Mouse (Mus musculus) liver, embryonic 13.5 days (tissue): ENCODE data around the gene Usp22. TPM values are rescaled to one million over a fixed set of nuclear protein-coding genes. Genes with fewer than 3 reads are reported as not detected.
"Not testable (repeated sequence)": the region's sequence is repeated elsewhere in the genome, so short reads cannot be mapped to it uniquely, and the experiment has no call there.

Experiments used
- ATAC-seq: fragments of 200-750 bp; cut with Nextera tagmentation; 2 replicates; pipeline ENCODE4 v1.8.0; 2017; ENCODE audit warnings: low read depth, mild to moderate bottlenecking, moderate number of reproducible peaks, moderate library complexity
- DNase-seq: peaks from one replicate; pipeline ENCODE4 v3.0.0; 2022
- H3K27ac ChIP-seq: fragments of 300-500 bp; sonication (generic); 2 replicates; pipeline ENCODE4 v1.5.1; 2015; ENCODE audit warnings: moderate library complexity, mild to moderate bottlenecking, inconsistent platforms
- H3K27me3 ChIP-seq: fragments of 300-500 bp; sonication (generic); 2 replicates; pipeline ENCODE4 v1.6.1; 2015; ENCODE audit warnings: mild to moderate bottlenecking, inconsistent platforms
- H3K36me3 ChIP-seq: fragments of 300-500 bp; sonication (generic); 2 replicates; pipeline ENCODE4 v1.6.1; 2015; ENCODE audit warnings: mild to moderate bottlenecking, inconsistent platforms
- H3K4me1 ChIP-seq: fragments of 300-500 bp; sonication (generic); replicated peaks from 2 replicates; pipeline ENCODE4 v1.6.1; 2015; ENCODE audit warnings: inconsistent platforms
- H3K4me2 ChIP-seq: fragments of 300-500 bp; sonication (generic); 2 replicates; pipeline ENCODE4 v1.6.1; 2015; ENCODE audit warnings: inconsistent platforms, mild to moderate bottlenecking, moderate library complexity
- H3K4me3 ChIP-seq: fragments of 300-500 bp; sonication (generic); replicated peaks from 2 replicates; pipeline ENCODE4 v1.5.1; 2015; ENCODE audit warnings: mild to moderate bottlenecking, inconsistent platforms
- H3K9ac ChIP-seq: fragments of 300-500 bp; sonication (generic); 2 replicates; pipeline ENCODE4 v1.6.1; 2015; ENCODE audit warnings: mild to moderate bottlenecking, inconsistent platforms
- H3K9me3 ChIP-seq: fragments of 300-500 bp; sonication (generic); replicated peaks from 2 replicates; pipeline ENCODE4 v1.6.1; 2016; ENCODE audit warnings: inconsistent platforms
- WGBS: fragments of 180-500 bp; shearing (Covaris S2); methylation state at CpG from one replicate; pipeline ENCODE4 v1.1.7; 2015; ENCODE audit not compliant: insufficient replicate concordance; 5-methylcytosine and 5-hydroxymethylcytosine counted together
- polyA plus RNA-seq: library from polyadenylated mRNA; unstranded; fragments of >200 nt; fragmentation: Nextera tagmentation; extraction: Ambion mirVana; gene quantifications from 2 replicates; pipeline ENCODE4 v1.2.1, GENCODE M21; 2015

Gene Usp22
- polyA plus RNA-seq, 1 experiment from 2014 or later, result 14.7 TPM

DNA sequence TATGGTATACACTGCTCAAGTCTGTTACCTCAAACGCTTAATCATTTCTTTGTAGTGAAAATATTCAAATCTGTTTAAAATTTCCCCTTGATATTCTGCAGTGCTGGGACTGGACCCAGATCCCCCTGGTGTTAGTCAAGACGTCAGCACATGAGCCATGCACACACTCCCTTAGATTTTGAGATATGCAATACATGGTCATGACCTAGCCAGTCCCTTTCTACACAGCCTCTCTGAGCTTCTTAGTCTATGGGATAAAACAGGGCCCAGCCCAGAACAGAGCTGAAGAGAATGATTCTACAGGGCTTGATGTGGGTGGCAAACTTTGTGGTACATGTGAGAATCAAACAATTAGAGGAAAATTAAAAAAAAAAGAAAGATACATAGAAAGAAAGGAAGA lies 33.2 kb downstream of the Usp22 start:
- Histone ChIP-seq H3K27me3 (peaks cover 5% of the 10 kb centered on the region), H3K4me1 (peaks cover 20% of the 10 kb centered on the region), H3K4me2 (no peak overlapping the region), H3K9ac (no peak overlapping the region), H3K4me3 (no peak overlapping the region), H3K27ac (no peak overlapping the region), H3K9me3 (no peaks in the 10 kb centered on the region), H3K36me3 (no peaks in the 10 kb centered on the region)
- 47% methylated on average over 2 of the region's 2 CpGs for WGBS
- no peak for ATAC-seq
- DNase-seq, result no peak

DNA sequence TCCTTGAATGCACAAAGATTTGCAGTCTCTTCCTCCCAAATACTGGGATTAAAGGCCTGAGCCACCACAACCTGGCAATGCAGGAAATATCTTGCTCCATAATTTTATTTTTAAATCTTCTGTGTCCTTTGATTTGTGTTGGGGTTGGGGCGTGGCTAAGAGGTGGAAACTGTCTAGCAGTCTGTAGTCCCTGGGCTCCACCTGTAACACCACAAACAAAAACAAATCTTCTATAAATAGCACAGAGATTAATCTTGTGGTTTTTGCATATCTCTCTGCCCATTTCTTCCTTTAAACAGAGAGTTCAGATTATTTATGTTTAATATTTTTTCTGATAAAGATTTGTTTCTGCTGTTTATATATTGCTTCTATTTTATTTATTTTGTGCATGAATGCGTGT lies 41.9 kb downstream of the Usp22 start:
- no peak overlapping the region for H3K4me3 ChIP-seq
- WGBS, result 54% methylated on average over 2 of the region's 2 CpGs
- no peaks in the 10 kb centered on the region for H3K36me3 ChIP-seq
- no peak overlapping the region for H3K4me2 ChIP-seq
- ATAC-seq (no peak), DNase-seq (no peak)
- no peaks in the 10 kb centered on the region for H3K27me3 ChIP-seq
- no peak overlapping the region for H3K27ac ChIP-seq
- H3K9me3 ChIP-seq, result no peaks in the 10 kb centered on the region
- H3K9ac ChIP-seq, result no peak overlapping the region
- no peaks in the 10 kb centered on the region for H3K4me1 ChIP-seq

DNA sequence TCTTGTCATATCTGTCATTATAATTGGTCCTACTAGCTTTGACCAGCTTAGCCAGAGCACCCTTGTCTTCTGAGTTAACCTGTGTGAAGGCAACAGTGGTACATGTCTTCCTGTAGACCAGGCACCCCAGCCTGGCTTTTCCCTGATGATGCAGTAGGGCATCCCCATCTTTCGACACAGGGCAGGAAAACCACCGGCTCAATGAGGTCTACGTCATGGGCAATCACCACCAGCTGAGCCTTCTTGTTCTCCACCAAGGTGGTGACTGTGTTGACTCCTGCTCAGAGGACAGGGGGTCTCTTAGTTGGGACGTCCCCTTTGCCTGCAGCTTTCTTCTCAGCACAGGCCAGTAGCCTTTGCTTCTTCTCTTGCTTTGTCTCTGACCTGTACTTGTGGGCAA lies 44.2 kb downstream of the Usp22 start:
- H3K9ac ChIP-seq, H3K36me3 ChIP-seq, DNase-seq, H3K4me2 ChIP-seq, H3K4me1 ChIP-seq, H3K9me3 ChIP-seq, ATAC-seq, H3K27me3 ChIP-seq, H3K4me3 ChIP-seq, H3K27ac ChIP-seq: not testable (repeated sequence)
- WGBS, result 71% methylated on average over 4 of the region's 4 CpGs

DNA sequence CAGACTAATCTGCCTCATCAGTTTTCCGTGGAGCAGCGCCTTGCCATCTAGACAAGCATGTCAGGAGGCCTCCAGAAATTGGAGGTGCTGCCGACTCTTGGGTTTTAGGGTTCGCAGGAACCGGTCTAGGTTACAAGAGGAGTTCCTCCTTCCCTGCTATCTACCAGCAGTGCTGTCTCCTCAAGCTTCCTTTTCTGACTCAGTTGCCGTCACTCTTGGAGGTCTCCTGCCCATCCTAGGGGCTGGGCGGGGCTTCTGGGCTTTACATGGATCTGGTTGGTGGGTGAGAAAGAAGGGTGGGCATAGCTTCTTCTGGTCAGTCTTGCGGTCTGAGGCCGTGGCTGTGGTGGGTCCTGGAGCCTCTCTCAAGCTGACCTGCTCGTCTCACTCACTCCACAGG lies 45.5 kb downstream of the Usp22 start:
- Histone ChIP-seq H3K9me3 (no peaks in the 10 kb centered on the region), H3K4me3 (no peak overlapping the region), H3K4me2 (no peak overlapping the region), H3K27ac (no peak overlapping the region), H3K36me3 (no peaks in the 10 kb centered on the region), H3K27me3 (no peaks in the 10 kb centered on the region), H3K4me1 (no peaks in the 10 kb centered on the region), H3K9ac (no peak overlapping the region)
- ATAC-seq (no peak), DNase-seq (no peak)
- WGBS, result 20% methylated on average over 10 of the region's 10 CpGs

DNA sequence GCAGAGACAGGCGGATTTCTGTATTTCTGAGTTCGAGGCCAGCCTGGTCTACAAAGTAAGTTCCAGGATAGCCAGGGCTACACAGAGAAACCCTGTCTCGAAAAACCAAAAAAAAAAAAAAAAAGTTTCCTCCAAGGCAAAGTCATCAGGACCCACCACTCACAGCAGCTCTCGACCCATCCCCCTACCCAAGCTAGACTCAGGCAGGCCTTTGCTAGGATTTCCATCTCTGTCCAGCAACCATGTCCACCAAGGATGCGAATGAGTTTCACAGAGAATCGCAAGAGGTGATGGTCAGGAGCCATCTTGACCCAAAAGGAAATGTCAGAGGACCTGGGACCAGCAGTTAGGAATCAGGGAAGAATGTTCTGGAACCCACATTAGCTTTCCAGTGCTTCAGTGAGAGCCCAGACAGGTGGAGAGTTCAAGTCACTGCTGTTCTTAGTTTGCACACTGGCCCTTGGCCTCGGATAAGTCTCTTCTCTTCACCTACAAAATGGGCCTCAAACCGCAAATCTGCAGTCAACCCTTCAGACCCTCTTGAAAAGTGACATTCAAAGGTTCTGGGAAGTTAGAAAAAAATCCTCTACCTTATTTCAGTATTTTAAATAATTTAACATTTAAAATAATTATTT lies 47.3 kb downstream of the Usp22 start:
- no peak overlapping the region for H3K9ac ChIP-seq
- WGBS, result 74% methylated on average over 8 of the region's 8 CpGs
- no peaks in the 10 kb centered on the region for H3K27me3 ChIP-seq
- H3K4me3 ChIP-seq, result no peak overlapping the region
- DNase-seq (no peak), ATAC-seq (no peak)
- H3K27ac ChIP-seq, result no peak overlapping the region
- H3K4me2 ChIP-seq, result no peak overlapping the region
- no peaks in the 10 kb centered on the region for H3K9me3 ChIP-seq
- H3K4me1 ChIP-seq, result no peaks in the 10 kb centered on the region
- H3K36me3 ChIP-seq, result no peaks in the 10 kb centered on the region

DNA sequence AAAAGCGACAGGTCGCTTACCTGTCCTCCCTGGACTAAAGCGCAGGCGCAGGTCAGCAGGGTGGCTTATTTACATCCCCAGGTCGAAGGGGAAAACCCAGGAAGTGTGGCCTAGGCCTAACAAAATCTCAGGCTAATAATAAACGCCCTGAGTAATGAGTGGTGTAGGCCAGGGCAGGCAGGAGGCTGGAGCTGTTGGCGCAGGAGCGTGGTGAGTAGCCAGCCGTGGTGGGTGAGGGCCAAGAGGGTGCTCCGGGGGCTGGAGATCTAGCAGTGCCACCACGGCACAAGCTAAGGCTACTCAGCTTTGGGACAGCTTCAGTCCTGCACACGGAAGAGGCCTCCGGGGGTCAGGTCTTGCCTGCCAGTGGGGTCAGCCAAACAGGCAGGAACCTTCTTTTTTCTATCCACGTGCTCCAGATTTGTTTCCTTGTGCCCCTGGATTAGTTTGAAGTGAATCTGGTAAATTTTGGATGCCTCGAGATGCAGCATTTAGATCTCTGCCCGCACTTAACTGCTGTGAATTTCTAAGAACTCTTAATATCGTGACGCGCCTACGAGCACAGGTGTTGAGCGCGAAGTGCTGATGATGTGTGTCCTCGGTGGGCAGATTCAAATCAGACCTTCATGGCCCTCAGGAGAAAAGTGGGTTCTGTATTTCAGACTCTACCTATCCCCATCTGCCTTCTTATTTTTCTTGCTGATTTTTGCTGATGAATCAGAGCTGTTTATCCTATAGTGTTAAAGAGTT lies 48.1 kb downstream of the Usp22 start, which contains the start of gene Tnfrsf13b:
TSS of gene Tnfrsf13b (plus strand) at position 150 of the 750 bp plus-strand sequence.
- no peaks in the 10 kb centered on the region for H3K4me1 ChIP-seq
- no peaks in the 10 kb centered on the region for H3K9me3 ChIP-seq
- H3K4me3 ChIP-seq, result no peak within 1 kb of the TSS
- H3K27ac ChIP-seq, result no peak within 1 kb of the TSS
- no peak within 1 kb of the TSS for H3K4me2 ChIP-seq
- DNase-seq (no peak), ATAC-seq (no peak)
- H3K27me3 ChIP-seq, result no peaks in the 10 kb centered on the region
- no peaks in the 10 kb centered on the region for H3K36me3 ChIP-seq
- no peak within 1 kb of the TSS for H3K9ac ChIP-seq
- 73% methylated on average over 23 of the region's 23 CpGs for WGBS

DNA sequence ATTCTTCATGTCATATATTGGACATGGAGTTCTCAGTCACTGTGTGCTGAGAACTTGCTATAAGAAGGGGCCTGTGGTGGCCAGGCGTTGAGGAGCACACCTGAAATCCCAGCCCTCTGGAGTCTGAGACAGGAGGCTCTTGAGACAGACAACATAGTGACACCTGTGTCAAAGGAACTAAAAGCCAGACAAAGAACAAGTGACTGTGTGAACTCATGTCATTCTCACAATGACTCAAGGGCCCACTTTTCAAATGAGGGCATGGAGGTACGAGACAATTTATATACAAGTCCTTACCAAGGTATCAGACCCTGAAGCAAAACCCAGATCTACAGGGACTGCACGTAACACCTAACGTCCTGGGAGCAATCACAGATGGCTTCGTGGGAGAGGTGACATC lies 48.9 kb downstream of the Usp22 start:
- DNase-seq (no peak), ATAC-seq (no peak)
- H3K27me3 ChIP-seq, result no peaks in the 10 kb centered on the region
- H3K9ac ChIP-seq, result no peak overlapping the region
- H3K9me3 ChIP-seq, result no peaks in the 10 kb centered on the region
- H3K27ac ChIP-seq, result no peak overlapping the region
- H3K4me1 ChIP-seq, result no peaks in the 10 kb centered on the region
- H3K4me2 ChIP-seq, result no peak overlapping the region
- no peak overlapping the region for H3K4me3 ChIP-seq
- 68% methylated on average over 5 of the region's 5 CpGs for WGBS
- H3K36me3 ChIP-seq, result no peaks in the 10 kb centered on the region

DNA sequence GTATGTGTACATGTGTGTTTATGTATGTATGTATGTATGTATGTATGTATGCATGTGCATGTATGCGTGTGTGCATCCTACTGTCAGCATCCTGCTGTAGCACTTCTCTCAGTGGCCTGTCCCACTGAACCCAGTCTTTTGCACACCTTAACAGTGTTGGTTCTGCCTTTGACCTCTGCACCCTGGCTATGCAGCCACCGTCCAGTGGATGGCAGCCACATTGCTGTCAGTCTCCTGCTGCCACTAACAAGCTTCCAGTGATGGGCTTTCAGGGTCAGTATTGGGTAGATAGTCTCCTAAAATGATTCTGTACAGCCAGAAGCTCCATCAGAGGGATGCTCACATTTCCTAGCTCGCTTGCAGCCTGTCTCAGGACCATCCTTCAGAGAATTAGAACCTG lies 51.0 kb downstream of the Usp22 start:
- Histone ChIP-seq H3K4me3 (no peak overlapping the region), H3K9ac (no peak overlapping the region), H3K9me3 (no peaks in the 10 kb centered on the region), H3K27me3 (no peaks in the 10 kb centered on the region), H3K4me2 (no peak overlapping the region), H3K36me3 (no peaks in the 10 kb centered on the region), H3K27ac (no peak overlapping the region), H3K4me1 (no peaks in the 10 kb centered on the region)
- no peak for ATAC-seq
- DNase-seq, result no peak
- WGBS, result 53% methylated on average over 3 of the region's 3 CpGs

DNA sequence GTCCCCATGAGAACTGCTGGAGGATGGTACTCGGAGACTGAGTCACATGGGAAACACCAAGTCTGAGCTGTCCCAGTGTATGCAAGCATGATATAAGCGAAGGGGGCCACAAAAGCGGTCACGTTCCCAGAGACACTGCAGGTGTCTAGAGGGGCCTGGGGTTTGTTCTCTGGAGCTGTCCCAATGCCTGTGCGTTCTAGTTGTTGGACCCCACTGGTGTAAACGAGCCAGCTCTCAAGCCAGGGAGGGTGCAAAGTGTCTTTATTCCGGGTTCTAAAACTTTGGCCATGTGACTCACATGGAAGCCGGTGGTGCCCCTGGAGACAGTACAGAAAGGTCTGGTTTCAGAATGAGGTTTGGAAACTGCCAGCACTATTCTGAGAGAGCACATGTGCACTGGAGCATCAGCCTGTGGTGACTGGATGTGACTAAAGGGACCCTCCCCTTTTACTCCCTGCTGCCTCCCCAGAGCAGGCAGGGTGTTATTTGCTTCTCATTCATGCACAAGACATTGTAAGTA lies 52.0 kb downstream of the Usp22 start:
- no peak overlapping the region for H3K4me3 ChIP-seq
- ATAC-seq, result no peak
- no peak overlapping the region for H3K27ac ChIP-seq

DNA sequence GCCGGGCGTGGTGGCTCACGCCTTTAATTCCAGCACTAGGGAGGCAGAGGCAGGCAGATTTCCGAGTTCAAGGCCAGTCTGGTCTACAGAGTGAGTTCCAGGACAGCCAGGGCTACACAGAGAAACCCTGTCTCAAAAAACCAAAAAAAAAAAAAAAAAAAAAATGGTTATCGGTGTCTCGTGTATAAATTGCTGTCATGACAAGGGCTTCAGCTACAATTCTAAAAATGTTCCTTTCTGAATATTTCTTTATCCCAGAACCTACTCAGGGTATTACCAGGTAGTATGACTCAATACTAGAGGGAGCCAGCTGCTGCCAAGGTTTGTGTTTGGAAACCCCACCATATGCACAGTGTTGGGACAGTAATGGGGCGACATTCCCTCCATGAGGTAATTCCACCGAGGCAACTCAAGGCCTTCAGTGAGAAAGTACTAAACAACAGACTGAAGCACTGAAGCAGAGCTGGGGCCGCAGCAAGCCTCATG lies 52.5 kb downstream of the Usp22 start:
- WGBS, result 66% methylated on average over 9 of the region's 9 CpGs
- Histone ChIP-seq H3K27me3 (no peaks in the 10 kb centered on the region), H3K4me2 (no peak overlapping the region), H3K9me3 (no peaks in the 10 kb centered on the region), H3K36me3 (no peaks in the 10 kb centered on the region), H3K9ac (no peak overlapping the region), H3K27ac (no peak overlapping the region), H3K4me1 (no peaks in the 10 kb centered on the region), H3K4me3 (no peak overlapping the region)
- ATAC-seq (no peak), DNase-seq (no peak)

More for the DNA sequence above, 52.0 kb downstream of the Usp22 start:
- H3K36me3 ChIP-seq, result no peaks in the 10 kb centered on the region
- no peak overlapping the region for H3K4me2 ChIP-seq
- H3K27me3 ChIP-seq, result no peaks in the 10 kb centered on the region
- H3K9me3 ChIP-seq, result no peaks in the 10 kb centered on the region
- no peak overlapping the region for H3K9ac ChIP-seq
- WGBS, result 71% methylated on average over 8 of the region's 8 CpGs
- H3K4me1 ChIP-seq, result no peaks in the 10 kb centered on the region
- no peak for DNase-seq

DNA sequence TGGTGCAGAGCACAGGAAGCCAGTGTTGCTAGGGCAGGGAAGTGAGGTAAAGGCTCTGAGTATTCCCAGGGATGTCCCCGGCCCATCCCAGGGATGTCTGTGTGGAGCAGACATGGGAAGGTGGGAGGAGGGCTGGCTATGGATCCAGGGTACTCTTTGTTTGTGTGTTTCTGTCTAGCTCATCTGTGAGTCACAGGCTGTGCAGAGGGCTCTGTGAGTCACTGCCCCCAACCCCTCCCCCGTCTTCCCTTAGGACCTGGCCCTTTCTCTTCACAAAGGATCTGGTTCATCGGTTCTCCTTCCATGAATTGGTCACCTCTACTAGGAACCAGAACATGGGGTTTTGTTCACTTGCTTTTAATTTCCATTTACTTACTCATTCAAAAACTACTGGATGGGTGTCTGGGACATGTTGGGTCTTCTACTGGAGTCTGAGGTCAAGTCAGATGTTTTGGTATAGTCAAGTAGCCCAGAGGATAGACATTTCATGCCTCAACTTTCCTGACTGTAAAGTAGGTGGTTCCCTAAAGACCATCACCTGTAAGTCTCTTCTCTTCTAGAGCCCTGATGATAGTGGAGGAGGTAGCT lies 54.8 kb downstream of the Usp22 start:
- H3K4me2 ChIP-seq, result no peak overlapping the region
- H3K4me1 ChIP-seq, result no peaks in the 10 kb centered on the region
- no peaks in the 10 kb centered on the region for H3K9me3 ChIP-seq
- no peak overlapping the region for H3K9ac ChIP-seq
- no peaks in the 10 kb centered on the region for H3K27me3 ChIP-seq
- 50% methylated on average over 3 of the region's 3 CpGs for WGBS
- no peak overlapping the region for H3K27ac ChIP-seq
- no peak overlapping the region for H3K4me3 ChIP-seq
- DNase-seq (no peak), ATAC-seq (no peak)
- no peaks in the 10 kb centered on the region for H3K36me3 ChIP-seq
